ENCODE assay signal across 8 mouse cellular contexts in the genomic region with DNA sequence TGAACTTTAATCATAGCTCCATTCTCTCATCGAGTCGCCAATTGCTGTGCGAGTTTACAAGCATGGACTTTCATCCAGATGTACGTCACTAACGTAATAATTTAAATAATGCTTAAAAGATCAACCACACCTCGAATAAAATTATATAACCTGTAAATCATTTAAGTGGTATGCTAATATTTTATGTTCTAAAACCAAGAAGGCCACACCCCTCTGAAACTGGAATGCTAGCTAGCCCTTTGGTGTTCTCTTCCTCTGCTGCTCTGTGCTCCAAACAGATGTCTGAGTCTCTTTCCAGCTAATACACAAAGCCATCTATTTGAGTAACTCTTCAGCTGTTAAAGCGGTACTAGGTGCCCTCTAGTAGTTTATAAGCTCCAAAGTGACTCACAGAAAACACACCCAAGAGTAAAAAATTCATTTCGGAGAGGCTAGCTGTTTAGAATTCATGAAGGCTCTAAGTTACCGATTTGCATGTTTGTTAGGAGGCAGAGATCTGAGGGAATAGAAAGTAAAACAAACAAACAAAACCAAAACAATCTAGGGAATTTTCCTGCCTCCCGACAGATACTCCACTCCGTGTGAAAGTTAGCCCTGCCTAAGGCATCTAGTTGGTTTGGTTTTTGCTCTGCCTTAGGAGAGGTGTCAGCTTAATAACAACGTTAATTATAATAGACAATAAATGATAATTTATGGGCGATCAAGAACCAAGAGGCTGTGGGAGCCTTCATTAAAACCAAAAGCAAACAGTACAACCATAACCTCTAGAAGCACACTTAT. TPM values are rescaled to one million over a fixed set of nuclear protein-coding genes. Genes with fewer than 3 reads are reported as not detected.
A peak's percentile ranks its signal among the peaks of the same experiment; 100 is the strongest.
DNase-seq lines count a peak whose midpoint lies in the region; ATAC-seq and TF ChIP-seq lines count a peak whose summit lies in the region.

No protein-coding gene starts in this region.

- H3K9ac ChIP-seq in heart, embryonic 15.5 days = peak overlapping the region; percentile 45

- H3K4me2 ChIP-seq in heart, embryonic 15.5 days = peak overlapping the region; percentile 61
- peak overlapping the region; percentile 99 for H3K4me2 ChIP-seq in myocyte (ENCODE audit: low read depth)

- H3K4me3 ChIP-seq in heart, embryonic 15.5 days = peak overlapping the region; percentile 94
- H3K4me3 ChIP-seq in limb, embryonic 10.5 days = peak overlapping the region; percentile 86
- H3K4me3 ChIP-seq in myocyte = peak overlapping the region; percentile 95

- H3K79me2 ChIP-seq in myocyte (ENCODE audit: control insufficient read depth, insufficient read depth) = peaks cover 16% of the 10 kb centered on the region

- peaks cover 23% of the 10 kb centered on the region for H3K4me1 ChIP-seq in heart, embryonic 15.5 days (replicated peaks)
- peaks cover 14% of the 10 kb centered on the region for H3K4me1 ChIP-seq in limb, embryonic 10.5 days

- H3K9me3 ChIP-seq in heart, embryonic 15.5 days (replicated peaks) = no peaks in the 10 kb centered on the region
- no peaks in the 10 kb centered on the region for H3K9me3 ChIP-seq in limb, embryonic 10.5 days (replicated peaks)

- H3K27ac ChIP-seq in heart, embryonic 15.5 days = peak overlapping the region; percentile 80
- H3K27ac ChIP-seq in limb, embryonic 10.5 days = peak overlapping the region; percentile 99

- peak; percentile 27 for DNase-seq in thymus, postnatal 0 days (ENCODE audit: low spot score)
- no peak for DNase-seq in thymus, postnatal 36 days
- DNase-seq in limb, embryonic 10.5 days (ENCODE audit: low spot score) = no peak
- no peak for DNase-seq in urinary bladder, postnatal 36 days (ENCODE audit: low spot score in 2 of 2)
- no peak for DNase-seq in thymus, postnatal 4 days
- DNase-seq in thymus, postnatal 25 days = no peak

- no peaks in the 10 kb centered on the region for H3K27me3 ChIP-seq in heart, embryonic 15.5 days
- H3K27me3 ChIP-seq in limb, embryonic 10.5 days (ENCODE audit: low read depth, poor library complexity, severe bottlenecking) = no peaks in the 10 kb centered on the region
- H3K27me3 ChIP-seq in myocyte (ENCODE audit: control insufficient read depth, insufficient read depth, insufficient read length) = no peaks in the 10 kb centered on the region

- TF ChIP-seq POLR2A in myocyte (IDR thresholded peaks at IDR 0.05; ENCODE audit: insufficient read length, low read depth) = no peak

- 61% methylated on average over 13 of the region's 13 CpGs for WGBS in heart, embryonic 15.5 days
- 64% methylated on average over 13 of the region's 13 CpGs for WGBS in limb, embryonic 10.5 days

- peaks cover 5% of the 10 kb centered on the region for H3K36me3 ChIP-seq in heart, embryonic 15.5 days
- H3K36me3 ChIP-seq in limb, embryonic 10.5 days = peaks cover 17% of the 10 kb centered on the region
- peaks cover 6% of the 10 kb centered on the region for H3K36me3 ChIP-seq in myocyte (ENCODE audit: control insufficient read depth, insufficient read depth)

- no peak overlapping the region for H3ac ChIP-seq in myocyte (ENCODE audit: control insufficient read depth, insufficient read length)

- no peak for ATAC-seq in heart, embryonic 15.5 days (replicated peaks; ENCODE audit: insufficient number of reproducible peaks, insufficient read depth, low FRiP score, low read depth)

TF ChIP-seq in myocyte, 11 proteins besides CTCF, POLR2A, EP300 and RAD21:
- TF ChIP-seq SRF (IDR thresholded peaks at IDR 0.05; ENCODE audit: control insufficient read depth, insufficient read length, low read depth) (no peak), MYOG (IDR thresholded peaks at IDR 0.05; ENCODE audit: control insufficient read depth in 1 of 3, insufficient read depth in 1 of 3, insufficient read length in 2 of 3, low read depth in 2 of 3) (peak in 1 of 3 experiments; percentile 67)

RNA-seq across cellular contexts. Expression of gene Ccng2, which starts 1.1 kb away (rescaled TPM):
- 120 and 123 TPM in 2 replicates for polyA plus RNA-seq in thymus, postnatal 0 days (2015; fragmentation: Nextera tagmentation; extraction: Ambion mirVana)
- polyA plus RNA-seq in heart, embryonic 15.5 days (2015; fragmentation: Nextera tagmentation; extraction: Ambion mirVana) = 38.0 and 44.7 TPM in 2 replicates
- 38.7 and 71.3 TPM in 2 replicates for polyA plus RNA-seq in limb, embryonic 10.5 days (2016; fragmentation: Nextera tagmentation; extraction: Ambion mirVana)
- polyA plus RNA-seq in myocyte (2012; fragmentation: generic; extraction: Trizol) = 22.9 TPM

RNA-seq across cellular contexts. Expression of gene 2010109A12Rik, which starts 59.7 kb away (rescaled TPM):
- polyA plus RNA-seq in thymus, postnatal 0 days (2015; fragmentation: Nextera tagmentation; extraction: Ambion mirVana) = 4.2 and 6.2 TPM in 2 replicates
- polyA plus RNA-seq in heart, embryonic 15.5 days (2015; fragmentation: Nextera tagmentation; extraction: Ambion mirVana) = 1.3 and 2.5 TPM in 2 replicates
- polyA plus RNA-seq in limb, embryonic 10.5 days (2016; fragmentation: Nextera tagmentation; extraction: Ambion mirVana) = 1.8 and 2.2 TPM in 2 replicates
- not detected for polyA plus RNA-seq in myocyte (2012; fragmentation: generic; extraction: Trizol)

RNA-seq across cellular contexts. Expression of gene Ccni, which starts 59.7 kb away (rescaled TPM):
- 104 and 128 TPM in 2 replicates for polyA plus RNA-seq in thymus, postnatal 0 days (2015; fragmentation: Nextera tagmentation; extraction: Ambion mirVana)
- polyA plus RNA-seq in heart, embryonic 15.5 days (2015; fragmentation: Nextera tagmentation; extraction: Ambion mirVana) = 90.3 and 93.6 TPM in 2 replicates
- 96.3 and 121 TPM in 2 replicates for polyA plus RNA-seq in limb, embryonic 10.5 days (2016; fragmentation: Nextera tagmentation; extraction: Ambion mirVana)
- polyA plus RNA-seq in myocyte (2012; fragmentation: generic; extraction: Trizol) = 132 TPM
